Mouse (Mus musculus): ENCODE measurements around the gene Gch1.

DNA sequence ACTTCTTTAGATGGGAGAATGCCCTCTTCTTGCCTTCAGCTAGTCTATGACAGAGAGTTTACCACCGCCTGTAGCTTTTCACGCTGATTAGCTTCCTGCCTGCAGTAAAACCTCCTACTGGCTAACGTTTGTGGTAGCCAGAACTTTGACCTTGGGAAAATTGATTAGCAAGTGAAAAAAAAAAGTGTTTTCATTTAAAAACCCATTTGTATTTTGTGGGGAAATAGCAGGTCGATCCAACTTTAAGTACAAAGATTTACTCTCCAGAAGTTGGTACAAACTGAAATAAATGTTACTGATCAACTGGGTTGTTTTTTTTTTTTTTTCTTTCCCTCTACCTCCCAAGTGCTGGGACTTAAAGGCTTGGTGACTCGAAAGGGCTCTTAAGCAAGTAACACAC lies 2.6 kb upstream of the Gch1 start:
- TF ChIP-seq CTCF (IDR thresholded peaks at IDR 0.05; ENCODE audit: borderline replicate concordance, insufficient read depth, low read depth, low read length): no peak
- no peak for TF ChIP-seq POLR2A (IDR thresholded peaks at IDR 0.05; ENCODE audit: borderline replicate concordance, insufficient read depth, low read length)

Data from cerebellum, adult 2 months (tissue).